Mouse (Mus musculus): ENCODE results near the gene Rbms3.

Rbms3 gene

GRCm38 (mm10) chr9:116807166-116808081, 822.3 kb downstream of the Rbms3 start:
- peak; percentile 53 for DNase-seq

DNA sequence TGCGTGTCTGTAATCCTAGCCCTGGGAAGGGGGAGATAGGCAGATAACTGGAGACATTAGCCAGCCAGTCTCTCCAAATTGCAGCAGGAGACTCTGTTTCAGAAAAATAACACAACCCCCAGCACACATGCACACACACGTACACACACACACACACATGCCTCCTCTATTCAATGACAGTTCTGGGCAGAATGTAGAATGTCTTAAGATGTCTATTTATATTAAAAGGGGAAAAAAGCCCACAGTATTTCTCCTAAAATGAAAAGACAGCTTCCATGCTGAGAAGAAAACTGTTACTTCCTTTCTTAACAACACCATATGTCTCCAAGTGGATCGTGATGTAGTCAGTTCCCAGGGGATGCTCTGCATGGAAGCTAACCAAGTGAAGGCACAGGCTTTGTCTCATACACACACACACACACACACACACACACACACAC, 826.4 kb downstream of the Rbms3 start:
- no peak for DNase-seq

- DNase-seq = no peak
Observed at GRCm38 (mm10) chr9:116802602-116803001, 827.1 kb downstream of the Rbms3 start.

DNA sequence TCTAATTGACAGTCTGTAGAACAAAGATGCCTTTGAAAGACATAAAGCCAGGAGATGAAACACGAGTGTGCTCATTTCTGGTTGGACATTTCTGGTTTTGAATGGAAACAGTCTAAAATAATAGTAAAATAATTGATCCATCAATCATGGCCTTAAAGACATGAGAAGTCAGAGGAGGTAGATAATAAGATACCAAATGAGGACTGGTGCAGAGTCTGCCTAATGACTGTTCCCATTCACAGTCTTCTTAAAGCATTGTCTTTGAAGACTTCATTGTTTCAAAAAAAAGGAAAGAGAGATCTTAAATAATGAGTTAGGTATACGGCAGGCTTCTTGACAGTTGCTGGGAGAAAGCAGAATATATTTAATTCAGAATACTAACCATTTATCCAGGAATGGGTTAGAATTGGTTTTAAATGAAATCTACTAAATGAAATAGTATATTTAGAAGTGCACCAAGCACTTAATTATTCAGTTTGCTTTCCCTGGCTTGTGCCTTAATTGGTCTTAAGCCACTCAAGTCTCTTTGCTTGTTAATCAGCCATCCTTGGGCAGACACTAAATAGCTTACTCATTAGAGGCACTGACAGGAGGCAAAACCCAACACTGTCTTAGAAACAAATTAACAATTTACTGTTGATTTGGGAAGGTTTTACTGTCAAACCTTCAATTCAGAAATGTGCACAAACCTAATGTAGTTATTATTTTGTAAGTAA, 834.3 kb downstream of the Rbms3 start:
- no peak for DNase-seq

- no peak for DNase-seq
Observed at GRCm38 (mm10) chr9:116791850-116792249, 837.9 kb downstream of the Rbms3 start.

DNA sequence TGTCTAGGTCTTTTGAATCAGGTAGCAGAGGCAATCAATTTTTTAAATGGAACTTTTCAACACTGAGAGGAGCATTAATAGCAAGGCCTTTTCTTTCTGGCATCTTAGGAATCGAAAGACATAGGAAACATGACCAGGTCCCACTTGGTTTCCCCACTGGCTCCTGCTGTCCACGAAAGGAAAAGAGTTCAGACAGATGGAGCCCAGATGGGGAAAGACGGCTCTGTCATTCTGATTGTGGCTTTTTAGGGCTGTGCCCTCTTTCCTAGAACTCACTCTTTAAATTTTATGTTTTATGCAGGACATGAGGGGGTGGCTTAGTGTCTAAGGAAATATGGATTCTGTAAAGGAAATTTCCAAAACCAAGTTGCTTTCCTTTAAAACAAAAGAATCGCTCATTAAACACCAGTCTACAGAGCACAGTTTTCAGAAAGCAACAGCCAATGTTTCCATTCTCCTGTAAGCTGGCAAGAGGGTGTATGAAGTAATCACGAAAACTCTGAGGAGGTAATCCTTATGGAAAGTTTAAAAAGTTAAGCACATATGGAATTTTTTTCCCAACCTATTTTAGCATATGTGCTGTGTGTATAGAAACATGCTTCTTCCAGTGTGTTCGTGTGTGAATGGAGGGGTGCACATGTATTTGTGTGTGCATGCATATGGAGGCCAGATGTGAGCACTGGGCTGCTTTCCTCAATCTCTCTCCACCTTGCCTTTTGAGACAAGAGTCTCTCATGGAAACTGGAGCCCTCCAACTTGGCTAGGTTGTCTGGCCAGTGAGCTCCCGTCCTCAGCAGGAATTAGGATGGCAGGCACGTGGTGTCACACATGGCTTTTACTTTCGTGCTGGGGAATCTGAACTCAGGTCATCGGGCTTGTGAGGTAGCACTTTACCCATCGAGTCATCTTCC, 843.3 kb downstream of the Rbms3 start:
- DNase-seq = no peak

DNA sequence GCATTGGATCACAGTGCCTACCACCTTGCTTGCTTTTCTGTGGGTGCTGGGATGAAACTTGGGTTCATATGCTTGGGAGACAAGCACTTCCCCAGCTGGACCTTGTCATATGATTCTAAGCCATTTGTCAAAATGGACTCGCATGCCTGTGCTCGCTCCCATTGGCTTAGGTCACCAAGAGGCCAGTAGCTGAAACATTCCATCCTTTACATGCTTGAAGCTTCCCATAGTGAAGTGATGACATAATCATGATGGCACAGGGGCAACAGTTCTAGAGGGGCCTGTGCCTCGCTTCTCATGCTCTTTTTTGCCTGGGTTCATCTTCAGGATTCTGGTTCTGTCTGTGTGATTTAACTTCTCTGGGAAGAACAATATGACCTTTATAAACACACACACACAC, 857.9 kb downstream of the Rbms3 start:
- DNase-seq = peak; percentile 14

GRCm38 (mm10) chr9:116769358-116770054, 860.2 kb downstream of the Rbms3 start:
- no peak for DNase-seq

DNA sequence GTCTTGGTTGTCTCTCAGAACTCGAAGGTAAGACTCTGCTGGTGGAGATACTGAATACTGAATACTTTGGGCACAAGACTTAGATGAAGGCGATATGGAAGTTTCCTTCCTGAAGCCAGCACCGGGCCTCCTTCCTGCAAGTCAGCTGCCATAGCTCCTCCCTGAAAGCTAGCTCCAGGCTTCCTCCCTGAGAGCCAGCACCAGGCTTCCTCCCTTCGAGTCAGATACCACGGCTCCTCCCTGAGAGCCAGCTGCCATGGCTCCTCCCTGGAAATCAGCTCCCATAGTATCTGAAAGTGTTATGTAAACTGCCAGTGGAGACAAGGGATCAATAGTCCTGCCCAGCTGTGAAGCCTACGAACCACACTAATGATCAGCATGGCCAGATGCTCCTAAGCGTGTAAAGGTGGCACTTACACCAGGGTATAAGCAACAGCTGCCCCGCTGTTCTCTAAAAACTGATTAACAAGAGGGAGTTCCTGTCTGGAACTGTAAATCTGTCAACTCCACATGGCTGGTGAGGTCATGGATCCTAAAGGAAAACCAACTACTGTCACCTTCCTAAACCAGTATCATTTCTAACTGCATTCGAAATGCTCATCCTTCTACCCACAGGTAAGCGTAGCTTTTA, 867.2 kb downstream of the Rbms3 start:
- DNase-seq = no peak

DNA sequence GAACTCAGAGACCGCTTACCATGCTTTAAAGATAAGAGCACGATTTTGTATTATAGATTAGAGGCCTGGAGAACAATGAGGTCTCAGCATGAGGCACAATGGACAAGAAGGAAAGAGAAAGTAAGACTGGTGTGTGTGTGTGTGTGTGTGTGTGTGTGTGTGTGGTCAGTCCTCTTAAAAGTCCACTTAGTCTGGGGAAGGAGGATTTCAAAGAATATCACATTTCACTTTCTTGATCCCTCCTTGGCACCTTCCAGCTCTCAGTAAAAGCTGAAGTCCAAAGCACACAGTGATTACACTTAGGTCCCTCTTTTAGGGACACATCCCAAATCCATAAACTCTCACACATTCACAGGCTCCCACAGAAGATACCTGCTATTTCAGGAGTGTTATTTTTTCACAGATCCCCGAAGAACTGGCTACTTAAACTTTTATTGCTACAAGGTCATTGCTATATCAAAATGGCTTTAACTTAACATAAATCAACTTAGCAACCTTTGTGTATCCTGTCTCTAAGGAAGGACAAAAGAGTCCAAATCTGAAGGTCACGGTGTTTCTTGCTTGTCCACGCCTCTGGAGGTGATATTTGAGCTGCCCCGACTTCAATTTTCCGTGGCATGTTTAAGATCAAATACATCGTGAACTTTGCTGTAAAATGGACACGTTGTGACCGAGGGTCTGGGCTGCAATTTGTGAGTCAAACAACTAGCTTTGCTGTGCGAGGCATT, 880.7 kb downstream of the Rbms3 start:
- DNase-seq = no peak

GRCm38 (mm10) chr9:116748346-116748745, 881.4 kb downstream of the Rbms3 start:
- DNase-seq = no peak

DNA sequence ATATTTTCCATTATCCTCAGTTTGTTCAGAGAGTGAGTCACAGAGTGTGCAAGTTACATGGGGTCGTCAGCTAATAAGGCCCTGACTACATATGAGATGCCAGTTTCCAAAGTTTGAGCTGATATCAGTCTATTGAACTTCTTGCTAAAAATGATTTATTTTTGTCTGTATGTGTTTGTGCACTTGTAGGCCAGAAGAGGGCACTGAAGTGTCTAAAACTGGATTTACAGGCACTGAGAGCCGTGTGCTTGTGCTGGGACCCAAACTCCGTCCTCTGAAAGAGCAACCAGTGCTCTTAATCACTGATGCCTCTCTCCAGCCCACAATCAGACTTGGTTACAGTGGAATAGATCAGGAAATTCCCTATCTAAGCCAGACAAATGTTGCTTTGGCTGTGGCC, 882.8 kb downstream of the Rbms3 start:
- DNase-seq = no peak

DNA sequence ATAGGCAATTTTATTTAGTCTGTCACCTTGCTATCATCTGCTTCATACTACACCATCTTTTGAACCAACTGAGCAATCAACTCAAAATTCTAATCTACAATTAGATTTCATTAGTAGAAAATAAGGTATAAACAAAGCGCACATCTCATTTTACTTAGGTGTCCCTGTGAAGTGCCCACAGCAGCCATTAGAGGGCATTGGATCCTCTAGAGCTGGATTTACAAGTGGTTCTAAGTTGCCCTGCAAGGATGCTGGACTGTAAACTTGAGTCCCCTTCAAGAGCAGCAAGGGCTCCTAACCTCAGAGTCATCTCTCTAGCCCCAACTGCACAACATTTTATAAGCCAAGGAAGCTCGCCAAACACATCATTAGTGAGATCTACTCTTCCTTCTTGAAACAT, 891.9 kb downstream of the Rbms3 start:
- DNase-seq = no peak

DNA sequence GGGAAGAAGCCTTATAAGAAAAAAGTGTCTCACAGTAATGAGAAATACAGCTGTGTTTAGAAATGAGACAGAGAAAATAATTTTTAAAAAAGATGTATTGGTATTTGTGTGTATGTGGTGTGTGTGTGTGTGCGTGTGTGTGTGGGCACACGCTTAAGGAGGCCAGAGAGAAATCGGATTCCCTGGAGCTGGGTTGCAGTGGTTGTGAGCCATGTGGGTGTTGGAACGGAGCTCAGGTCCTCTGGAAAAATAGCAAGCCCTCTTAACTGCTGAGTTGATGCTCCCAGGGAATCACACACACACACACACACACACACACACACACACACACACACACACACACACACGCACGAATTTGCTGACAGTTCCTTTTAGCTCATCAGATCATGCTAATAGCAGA, 900.5 kb downstream of the Rbms3 start:
- peak; percentile 3 for DNase-seq

DNA sequence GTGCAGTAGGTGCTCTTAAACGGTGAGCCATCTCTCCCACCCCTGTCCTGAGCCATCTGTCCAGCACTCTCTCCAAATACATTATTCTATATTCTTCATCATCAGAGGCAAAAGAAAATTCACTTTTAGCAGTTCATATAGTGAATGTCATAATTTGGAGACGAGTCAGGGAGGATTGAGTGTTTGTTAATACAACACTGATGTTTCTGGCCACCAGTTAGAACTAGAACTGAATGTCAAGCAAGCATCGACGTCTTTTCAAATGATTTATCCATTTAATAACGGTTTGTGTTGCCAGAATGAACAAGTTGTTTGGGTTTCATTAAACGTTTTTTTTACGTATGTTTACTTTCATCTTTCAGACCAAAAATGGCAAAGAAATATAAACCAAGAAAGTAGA, 901.1 kb downstream of the Rbms3 start:
- no peak for DNase-seq

GRCm38 (mm10) chr9:116728093-116728492, 901.6 kb downstream of the Rbms3 start:
- DNase-seq = no peak

- no peak for DNase-seq
Observed at GRCm38 (mm10) chr9:116724581-116724980, 905.1 kb downstream of the Rbms3 start.

DNA sequence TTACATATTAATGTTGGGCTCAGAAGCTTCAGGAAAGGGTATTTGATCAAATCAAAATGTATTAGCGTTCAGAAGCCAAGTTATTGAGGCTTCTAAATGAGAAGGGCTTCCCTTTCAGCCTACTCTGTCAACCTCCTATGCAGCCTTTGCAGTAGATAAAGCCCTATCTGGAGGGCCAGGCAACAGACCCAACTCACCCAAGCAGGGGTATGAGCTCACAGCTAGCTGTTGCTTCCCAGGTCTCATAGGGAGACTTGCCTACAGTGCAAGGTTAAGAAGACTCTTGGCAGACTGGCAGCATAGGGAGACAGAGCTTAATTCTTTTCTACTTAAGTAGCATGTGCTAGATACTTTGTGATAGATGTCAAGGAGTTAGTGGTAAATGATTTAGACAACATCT, 926.6 kb downstream of the Rbms3 start:
- no peak for DNase-seq

- DNase-seq = no peak
Observed at GRCm38 (mm10) chr9:116702611-116703010, 927.1 kb downstream of the Rbms3 start.

DNA sequence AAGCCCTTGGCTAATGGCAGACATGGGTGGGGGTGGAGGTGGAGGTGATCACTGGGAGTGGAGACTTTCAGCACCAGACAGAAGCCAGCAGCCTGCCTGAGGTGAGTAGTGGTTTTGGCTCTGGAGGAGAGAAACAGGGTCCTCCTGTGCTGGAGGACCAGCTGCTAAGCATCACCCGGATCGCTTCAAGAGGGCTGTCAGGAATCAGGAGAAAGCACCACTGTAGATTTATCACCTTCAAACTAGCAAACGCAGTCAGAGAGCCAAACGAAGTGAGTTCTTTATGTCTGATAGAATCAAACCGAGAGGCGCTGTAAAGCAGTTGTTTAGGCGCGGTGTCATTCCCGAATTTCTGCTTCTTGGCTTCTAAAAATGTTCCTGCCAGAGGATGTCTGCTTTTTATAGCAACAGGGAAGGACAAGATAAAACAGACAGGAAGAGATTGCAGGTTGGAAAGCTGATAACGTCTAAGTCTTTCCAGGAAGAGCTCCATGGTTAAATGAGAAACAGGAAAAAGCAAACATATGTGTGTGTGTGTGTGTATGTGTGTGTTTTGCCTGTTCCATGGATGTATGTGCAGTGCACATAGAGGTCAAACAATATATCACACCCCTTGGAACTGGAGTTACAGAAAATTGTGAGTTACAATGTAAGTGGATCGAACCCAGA, 928.1 kb downstream of the Rbms3 start:
- no peak for DNase-seq

DNA sequence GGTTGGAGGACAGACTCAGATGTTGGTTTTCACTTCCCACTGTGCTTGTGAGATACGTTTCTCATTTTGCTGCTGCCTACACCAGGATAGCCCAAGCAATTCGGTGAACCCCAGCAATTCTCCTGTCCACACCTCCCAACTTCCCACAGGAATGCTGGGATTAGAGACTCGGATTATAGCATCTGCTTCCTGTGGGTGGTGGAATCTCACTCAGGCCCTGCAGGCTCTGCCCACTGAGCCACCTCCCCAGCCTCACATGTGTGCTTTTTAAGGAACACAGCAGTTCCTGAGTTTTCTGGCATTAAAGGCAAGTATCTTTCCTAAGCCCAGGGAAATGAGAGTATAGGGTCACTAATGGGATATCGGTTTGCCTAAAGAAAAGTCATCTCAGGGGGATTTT, 941.1 kb downstream of the Rbms3 start:
- no peak for DNase-seq
